Mouse (Mus musculus) NIH3T3 (cell line): ENCODE measurements around the gene Gm3629.
"Not testable (repeated sequence)": the region's sequence is repeated elsewhere in the genome, so short reads cannot be mapped to it uniquely, and the experiment has no call there.

ENCODE experiments used
- DNase-seq: peaks from one replicate; pipeline ENCODE4 v3.0.0-alpha.2; 2012; ENCODE audit warnings: low read depth

Gene Gm3629

DNA sequence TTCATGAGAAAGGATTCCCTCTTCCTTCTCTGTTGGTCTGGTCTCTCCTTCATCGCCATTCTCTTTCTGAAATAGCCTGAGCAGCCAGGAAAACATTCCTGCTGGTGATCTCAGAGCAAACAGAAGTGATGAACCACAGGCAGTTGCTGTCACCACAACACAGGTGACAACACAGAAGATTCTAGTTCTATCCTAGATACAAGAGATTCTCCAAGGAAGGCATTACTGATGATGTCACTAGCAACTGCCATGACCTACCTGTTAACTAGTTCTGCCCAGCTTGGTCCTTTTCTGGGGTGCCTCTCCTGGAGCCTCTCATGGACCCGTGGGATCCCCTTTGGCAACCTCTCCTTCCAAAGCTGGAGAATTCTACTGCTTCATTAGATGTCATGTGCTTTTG, at the start of gene Gm3629:
Gene Gm3629, minus strand, starts transcription at position 101 of the 400 bp plus-strand sequence.
- not testable (repeated sequence) for DNase-seq

DNA sequence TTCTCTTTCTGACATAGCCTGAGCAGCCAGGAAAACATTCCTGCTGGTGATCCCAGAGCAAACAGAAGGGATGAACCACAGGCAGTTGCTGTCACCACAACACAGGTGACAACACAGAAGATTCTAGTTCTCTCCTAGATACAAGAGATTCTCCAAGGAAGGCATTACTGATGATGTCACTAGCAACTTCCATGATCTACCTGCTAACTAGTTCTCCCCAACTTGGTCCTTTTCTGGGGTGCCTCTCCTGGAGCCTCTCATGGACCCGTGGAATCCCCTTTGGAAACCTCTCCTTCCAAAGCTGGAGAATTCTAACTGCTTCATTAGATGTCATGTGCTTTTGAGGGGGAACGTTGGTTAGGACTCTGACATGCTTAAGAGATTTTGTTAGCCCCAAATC, 31.9 kb upstream of the Gm3629 start, which contains the start of gene Gm3460:
Gene Gm3460, minus strand, starts transcription at position 101 of the 400 bp plus-strand sequence.
- DNase-seq = not testable (repeated sequence)

DNA sequence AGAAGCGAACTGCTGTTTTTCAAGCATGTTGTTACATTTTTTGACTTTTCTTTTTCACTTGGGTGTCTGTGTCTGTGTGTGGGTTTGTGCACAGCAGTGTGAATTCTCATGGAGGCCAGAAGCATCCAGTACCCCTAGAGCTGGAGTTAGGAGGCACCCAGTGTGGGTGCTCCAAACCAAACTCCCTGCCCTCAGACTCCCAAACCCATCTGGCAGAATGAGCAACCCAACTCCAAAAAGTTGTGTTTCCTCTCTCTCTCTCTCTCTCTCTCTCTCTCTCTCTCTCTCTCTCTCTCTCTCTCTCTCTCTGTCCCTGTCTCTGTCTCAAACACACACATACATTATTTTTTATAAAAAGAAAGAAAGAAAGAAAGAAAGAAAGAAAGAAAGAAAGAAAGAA, 16.0 kb upstream of the Gm3629 start:
- not testable (repeated sequence) for DNase-seq

DNA sequence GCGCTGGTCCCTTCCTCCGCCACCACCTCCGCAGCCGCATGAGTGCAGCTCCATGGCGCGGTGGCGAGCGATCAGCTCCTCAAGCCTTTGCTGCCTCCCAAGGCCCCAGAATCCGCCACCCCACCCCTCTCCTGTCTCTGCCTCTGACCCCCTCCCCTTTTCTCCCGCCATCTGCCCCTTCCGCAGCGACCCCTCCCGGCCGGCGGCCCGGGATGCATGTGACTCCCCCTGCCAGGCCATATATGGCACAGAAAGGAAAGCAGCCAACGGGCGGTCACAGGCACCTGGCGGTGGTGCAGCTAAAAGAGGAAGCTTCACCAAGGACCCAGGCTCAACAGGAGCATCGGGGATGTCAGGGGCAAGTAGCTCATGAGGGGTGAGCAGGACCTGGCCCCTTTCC, 14.6 kb upstream of the Gm3629 start:
- DNase-seq = not testable (repeated sequence)

DNA sequence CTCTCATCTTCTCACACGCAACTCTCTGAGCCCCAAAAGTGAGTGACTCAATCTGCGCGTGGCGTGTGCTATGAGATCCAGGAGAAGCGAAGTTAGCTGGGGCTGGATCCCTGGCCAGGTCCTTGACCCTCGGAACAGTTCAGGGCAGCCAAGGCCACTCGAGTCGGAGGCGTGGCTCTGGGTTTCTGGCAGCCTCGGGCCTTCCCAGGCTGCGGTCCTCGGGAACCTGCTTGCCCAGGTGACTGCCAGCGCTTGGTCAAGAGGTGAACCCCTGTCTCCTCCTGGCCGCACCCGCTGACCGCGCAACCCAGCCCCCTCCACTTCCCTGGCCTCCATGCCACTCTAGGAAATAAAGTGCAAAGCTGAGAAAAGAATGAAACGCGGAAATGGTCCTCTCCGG, 14.1 kb upstream of the Gm3629 start:
- not testable (repeated sequence) for DNase-seq

DNA sequence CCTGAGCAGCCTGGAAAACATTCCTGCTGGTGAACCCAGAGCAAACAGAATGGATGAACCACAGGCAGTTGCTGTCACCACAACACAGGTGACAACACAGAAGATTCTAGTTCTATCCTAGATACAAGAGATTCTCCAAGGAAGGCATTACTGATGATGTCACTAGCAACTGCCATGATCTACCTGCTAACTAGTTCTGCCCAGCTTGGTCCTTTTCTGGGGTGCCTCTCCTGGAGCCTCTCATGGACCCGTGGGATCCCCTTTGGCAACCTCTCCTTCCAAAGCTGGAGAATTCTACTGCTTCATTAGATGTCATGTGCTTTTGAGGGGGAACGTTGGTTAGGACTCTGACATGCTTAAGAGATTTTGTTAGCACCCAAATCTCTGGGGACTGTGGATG, 53.2 kb downstream of the Gm3629 start, which contains the start of gene Gm8356:
Gene Gm8356, minus strand, starts transcription at position 101 of the 400 bp plus-strand sequence.
- not testable (repeated sequence) for DNase-seq
